Mouse (Mus musculus) lung, postnatal 0 days (tissue): Measurements from ENCODE around the gene Tmem59l.

ENCODE experiments used
- CTCF ChIP-seq: IDR thresholded peaks from 2 replicates; pipeline ENCODE4 v1.5.1; 2016; ENCODE audit warnings: antibody characterized with exemption, mild to moderate bottlenecking
- EP300 ChIP-seq: IDR thresholded peaks from 2 replicates; pipeline ENCODE4 v1.6.1; 2016; ENCODE audit warnings: antibody characterized with exemption, mild to moderate bottlenecking, control low read depth

GRCm38 (mm10) chr8:70469295-70469916, 17.8 kb downstream of the Tmem59l start:
- TF ChIP-seq CTCF (no peak), EP300 (no peak)
